Mouse (Mus musculus) kidney, embryonic 14.5 days (tissue): ENCODE data around the gene Gtf3c2. TPM values are rescaled to one million over a fixed set of nuclear protein-coding genes. Genes with fewer than 3 reads are reported as not detected.
A peak's percentile ranks its signal among the peaks of the same experiment; 100 is the strongest.

Experiments used
- ATAC-seq: fragments of 200-750 bp; cut with Nextera tagmentation; 2 replicates; pipeline ENCODE4 v1.8.0; 2017; ENCODE audit warnings: moderate number of reproducible peaks, mild to moderate bottlenecking, moderate TSS enrichment, moderate library complexity; ENCODE audit not compliant: low FRiP score, low TSS enrichment
- H3K27ac ChIP-seq: fragments of 300-500 bp; sonication (generic); 2 replicates; pipeline ENCODE4 v1.5.1; 2014; ENCODE audit warnings: low read depth, mild to moderate bottlenecking, low read length, moderate library complexity, mixed read lengths
- H3K27me3 ChIP-seq: fragments of 300-500 bp; sonication (generic); 2 replicates; pipeline ENCODE4 v1.6.1; 2014; ENCODE audit warnings: mild to moderate bottlenecking, low read length; ENCODE audit not compliant: control insufficient read depth, insufficient read depth
- H3K36me3 ChIP-seq: fragments of 300-500 bp; sonication (generic); 2 replicates; pipeline ENCODE4 v1.6.1; 2014; ENCODE audit warnings: low read length, mixed read lengths; ENCODE audit not compliant: control insufficient read depth, insufficient read depth
- H3K4me1 ChIP-seq: fragments of 300-500 bp; sonication (generic); 2 replicates; pipeline ENCODE4 v1.6.1; 2014; ENCODE audit warnings: low read length, mixed read lengths; ENCODE audit not compliant: control insufficient read depth, insufficient read depth
- H3K4me2 ChIP-seq: fragments of 300-500 bp; sonication (generic); replicated peaks from 2 replicates; pipeline ENCODE4 v1.6.1; 2014; ENCODE audit warnings: low read depth, mild to moderate bottlenecking, low read length
- H3K4me3 ChIP-seq: fragments of 300-500 bp; sonication (generic); 2 replicates; pipeline ENCODE4 v1.5.1; 2014; ENCODE audit warnings: mild to moderate bottlenecking, low read length
- H3K9ac ChIP-seq: fragments of 300-500 bp; sonication (generic); 2 replicates; pipeline ENCODE4 v1.6.1; 2014; ENCODE audit warnings: low read depth, mild to moderate bottlenecking, low read length, moderate library complexity
- H3K9me3 ChIP-seq: fragments of 300-500 bp; sonication (generic); 2 replicates; pipeline ENCODE4 v1.6.1; 2016; ENCODE audit warnings: low read length; ENCODE audit not compliant: control insufficient read depth
- WGBS: fragments of 180-500 bp; shearing (Covaris S2); extraction: QIAGEN DNeasy Blood & Tissue Kit; methylation state at CpG from one replicate; pipeline ENCODE4 v1.1.7; 2014; 5-methylcytosine and 5-hydroxymethylcytosine counted together
- polyA plus RNA-seq: library from polyadenylated mRNA; unstranded; fragments of >200 nt; fragmentation: Nextera tagmentation; extraction: Ambion mirVana; gene quantifications from 2 replicates; pipeline ENCODE4 v1.2.1, GENCODE M21; 2014

The Gtf3c2 gene
- polyA plus RNA-seq, 1 experiment from 2014 or later, result 85.6 TPM

DNA sequence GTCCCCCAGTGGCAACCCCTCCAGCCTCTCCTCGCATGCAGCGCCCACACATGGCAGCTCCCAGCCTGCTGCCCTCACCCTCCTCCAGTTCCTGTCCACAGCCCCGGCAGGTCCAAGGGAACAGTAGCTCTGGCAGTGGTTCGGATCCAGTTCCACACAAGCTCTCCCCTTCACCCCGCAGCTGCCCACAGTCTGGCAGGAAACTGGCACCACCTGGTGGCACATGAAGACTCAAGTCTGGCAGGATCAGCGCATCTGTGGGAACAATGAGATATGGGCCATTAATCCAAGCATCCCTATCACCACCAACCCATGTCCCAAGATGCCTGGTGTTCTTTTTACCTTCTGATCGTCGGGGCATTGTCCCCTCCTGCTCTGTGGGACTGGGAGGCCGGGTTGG is 19.9 kb upstream of the Gtf3c2 start:
- Histone ChIP-seq H3K36me3 (peaks cover 82% of the 10 kb centered on the region), H3K4me3 (peak overlapping the region; percentile 5; the same call in 1 of the 2 replicates), H3K9me3 (peaks cover 6% of the 10 kb centered on the region), H3K27ac (0 out of 2 replicates have a peak overlapping the region, but pooled peaks have one; percentile 3), H3K4me2 (no peak overlapping the region), H3K4me1 (peaks cover 7% of the 10 kb centered on the region; the same call in 1 of the 2 replicates), H3K9ac (no peak overlapping the region), H3K27me3 (no peaks in the 10 kb centered on the region)
- WGBS, result 81% methylated on average over 9 of the region's 9 CpGs
- ATAC-seq, result no peak

DNA sequence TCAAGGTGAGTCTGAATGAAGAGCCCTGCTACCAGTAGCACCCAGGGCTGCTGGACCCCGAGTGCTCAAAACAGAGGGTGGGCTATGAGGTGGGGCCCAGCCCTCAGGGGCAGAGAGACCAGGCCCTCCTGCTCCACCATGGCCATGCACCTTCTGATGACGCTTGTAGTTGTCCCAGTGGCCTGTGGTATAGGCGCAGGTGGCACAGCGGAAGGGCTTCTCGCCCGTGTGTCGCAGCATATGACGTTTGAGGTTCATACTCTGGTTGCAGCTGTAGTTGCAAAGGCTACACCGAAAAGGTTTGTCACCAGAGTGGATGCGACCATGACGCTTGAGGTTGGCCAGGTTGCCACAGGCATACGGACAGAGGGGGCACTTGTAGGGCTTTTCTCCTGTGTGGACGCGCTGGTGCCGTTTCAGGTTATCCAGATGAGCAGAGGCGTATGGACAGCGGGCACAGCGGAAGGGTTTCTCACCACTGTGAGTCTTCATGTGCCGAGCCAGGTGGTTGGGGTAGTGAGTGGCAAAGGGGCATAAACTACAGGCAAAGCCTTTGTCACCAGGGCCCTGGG is 19.5 kb upstream of the Gtf3c2 start:
- Histone ChIP-seq H3K4me2 (no peak overlapping the region), H3K27me3 (no peaks in the 10 kb centered on the region), H3K36me3 (peaks cover 82% of the 10 kb centered on the region), H3K4me3 (no peak overlapping the region), H3K27ac (no peak overlapping the region), H3K9me3 (peaks cover 6% of the 10 kb centered on the region), H3K4me1 (peaks cover 10% of the 10 kb centered on the region), H3K9ac (no peak overlapping the region)
- no peak for ATAC-seq
- WGBS, result 90% methylated on average over 19 of the region's 19 CpGs

DNA sequence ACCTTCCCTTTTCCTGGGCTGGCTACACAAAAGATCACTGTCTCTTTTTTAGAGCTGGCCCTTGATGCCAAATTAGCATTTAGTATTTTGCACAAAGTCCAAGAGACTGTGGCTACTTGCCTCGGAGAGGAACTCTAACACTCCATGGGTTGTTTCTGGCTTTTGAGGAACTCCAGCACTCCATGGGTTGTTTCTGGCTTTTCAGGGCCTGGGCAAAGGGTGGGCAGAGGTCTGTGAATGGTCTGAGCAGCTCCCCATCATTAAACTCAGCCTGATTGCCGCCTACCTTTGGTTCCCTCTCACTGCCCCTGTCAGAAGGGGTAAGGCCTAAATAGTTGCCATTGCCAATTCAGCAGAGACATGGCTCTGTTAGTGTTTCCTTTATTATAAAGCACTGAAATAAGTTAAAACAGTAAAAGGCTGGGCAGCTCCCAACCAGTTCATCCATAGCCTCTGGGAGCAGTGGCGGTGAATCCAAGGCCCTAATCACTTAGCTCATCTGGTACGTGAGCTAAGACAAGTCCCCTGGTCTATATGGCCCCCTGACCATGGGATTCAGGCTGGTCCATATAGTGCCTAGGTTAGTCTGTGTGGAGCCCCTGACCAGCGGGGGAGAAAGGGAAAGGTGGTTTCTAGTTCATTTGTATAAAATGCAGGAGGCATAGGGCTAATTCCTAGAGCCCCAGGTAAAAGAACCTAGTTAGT is 18.8 kb upstream of the Gtf3c2 start:
- Histone ChIP-seq H3K9ac (no peak overlapping the region), H3K36me3 (peaks cover 76% of the 10 kb centered on the region), H3K9me3 (peaks cover 6% of the 10 kb centered on the region), H3K4me3 (no peak overlapping the region), H3K4me1 (peaks cover 17% of the 10 kb centered on the region), H3K27ac (no peak overlapping the region), H3K27me3 (no peaks in the 10 kb centered on the region), H3K4me2 (no peak overlapping the region)
- no peak for ATAC-seq
- WGBS, result 87% methylated on average over 5 of the region's 5 CpGs

DNA sequence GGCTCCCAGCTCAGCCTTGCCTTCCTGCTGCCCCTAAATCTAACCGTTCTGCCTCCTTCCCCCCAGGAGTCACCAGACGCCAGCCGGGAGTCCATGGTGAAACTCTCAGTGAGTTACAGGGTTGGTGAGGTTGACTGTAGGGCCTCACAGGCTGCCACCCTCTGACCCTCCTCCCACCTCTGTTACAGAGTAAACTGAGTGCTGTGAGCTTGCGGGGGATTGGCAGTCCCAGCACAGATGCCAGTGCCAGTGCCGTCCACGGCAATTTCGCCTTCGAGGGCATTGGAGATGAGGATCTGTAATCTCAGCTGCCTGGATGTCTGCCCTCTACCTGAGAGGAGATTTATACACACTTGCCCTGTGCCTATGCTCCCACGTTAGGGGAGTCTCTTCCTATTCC is 18.2 kb upstream of the Gtf3c2 start:
- 79% methylated on average over 9 of the region's 9 CpGs for whole genome bisulfite sequencing
- H3K9me3 ChIP-seq, result peaks cover 6% of the 10 kb centered on the region
- peaks cover 17% of the 10 kb centered on the region for H3K4me1 ChIP-seq
- H3K27ac ChIP-seq, result no peak overlapping the region
- H3K36me3 ChIP-seq, result peaks cover 71% of the 10 kb centered on the region
- no peaks in the 10 kb centered on the region for H3K27me3 ChIP-seq
- H3K9ac ChIP-seq, result no peak overlapping the region
- H3K4me2 ChIP-seq, result no peak overlapping the region
- no peak for ATAC-seq
- H3K4me3 ChIP-seq, result no peak overlapping the region

DNA sequence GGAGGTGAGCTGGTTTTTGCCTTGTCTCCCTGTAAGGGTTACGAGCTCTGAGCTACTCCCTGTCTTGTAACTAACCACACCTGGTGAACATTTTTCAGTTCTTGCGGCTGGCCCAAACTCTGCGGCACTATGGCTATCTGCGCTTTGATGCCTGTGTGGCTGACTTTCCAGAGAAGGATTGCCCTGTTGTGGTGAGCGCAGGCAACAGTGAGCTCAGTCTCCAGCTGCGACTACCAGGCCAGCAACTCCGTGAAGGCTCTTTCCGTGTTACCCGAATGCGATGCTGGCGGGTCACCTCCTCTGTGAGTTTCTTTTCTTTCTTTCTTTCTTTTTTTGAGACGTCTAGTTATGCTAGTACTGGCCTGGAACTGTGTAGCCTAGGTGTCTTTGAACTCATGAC is 17.1 kb upstream of the Gtf3c2 start:
- Histone ChIP-seq H3K4me3 (no peak overlapping the region), H3K27ac (no peak overlapping the region), H3K4me2 (no peak overlapping the region), H3K27me3 (no peaks in the 10 kb centered on the region), H3K9me3 (peaks cover 6% of the 10 kb centered on the region), H3K36me3 (peaks cover 63% of the 10 kb centered on the region), H3K9ac (no peak overlapping the region), H3K4me1 (peaks cover 18% of the 10 kb centered on the region)
- WGBS, result 96% methylated on average over 12 of the region's 12 CpGs
- no peak for ATAC-seq

DNA sequence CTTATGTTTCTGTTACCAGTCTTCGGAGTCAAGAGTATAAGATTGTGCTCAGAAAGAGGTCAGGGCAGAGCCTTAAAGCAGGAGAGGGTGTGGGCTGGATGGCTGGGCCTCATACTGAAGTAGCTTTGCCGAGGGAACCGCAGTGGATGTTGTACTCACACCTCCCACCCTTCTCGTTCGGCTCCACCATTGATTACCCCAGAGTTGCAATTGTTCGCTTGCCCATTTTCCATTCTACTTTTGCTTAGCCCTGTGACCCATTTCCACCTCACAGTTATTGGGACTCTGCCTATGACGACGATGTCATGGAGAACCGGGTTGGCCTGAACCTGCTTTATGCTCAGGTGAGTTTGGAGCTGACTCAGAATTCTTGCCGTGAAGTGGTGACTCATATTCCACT is 16.3 kb upstream of the Gtf3c2 start:
- Histone ChIP-seq H3K9me3 (peaks cover 6% of the 10 kb centered on the region), H3K27me3 (no peaks in the 10 kb centered on the region), H3K4me1 (peaks cover 21% of the 10 kb centered on the region), H3K4me3 (no peak overlapping the region), H3K9ac (no peak overlapping the region), H3K4me2 (no peak overlapping the region), H3K36me3 (peaks cover 63% of the 10 kb centered on the region), H3K27ac (no peak overlapping the region)
- 92% methylated on average over 10 of the region's 10 CpGs for WGBS
- no peak for ATAC-seq

DNA sequence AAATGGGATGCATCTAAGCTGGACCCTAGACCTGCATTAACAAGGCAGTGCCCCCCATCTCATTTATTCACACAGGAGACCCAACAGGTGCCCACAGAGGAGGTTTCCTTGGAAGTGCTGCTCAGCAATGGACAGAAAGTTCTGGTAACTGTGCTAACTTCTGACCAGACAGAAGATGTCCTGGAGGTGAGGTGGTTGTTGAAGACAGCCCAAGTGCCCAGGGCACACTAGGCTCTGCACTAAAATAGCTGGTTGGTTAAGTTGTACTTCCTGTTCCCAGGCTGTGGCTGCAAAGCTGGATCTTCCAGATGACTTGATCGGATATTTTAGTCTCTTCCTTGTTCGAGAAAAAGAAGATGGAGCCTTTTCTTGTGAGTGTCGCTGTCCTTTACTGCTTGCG is 15.7 kb upstream of the Gtf3c2 start:
- Histone ChIP-seq H3K27ac (no peak overlapping the region), H3K9ac (no peak overlapping the region), H3K9me3 (peaks cover 6% of the 10 kb centered on the region), H3K4me2 (no peak overlapping the region), H3K4me1 (peaks cover 19% of the 10 kb centered on the region), H3K36me3 (peaks cover 68% of the 10 kb centered on the region), H3K4me3 (no peak overlapping the region), H3K27me3 (no peaks in the 10 kb centered on the region)
- 96% methylated on average over 4 of the region's 4 CpGs for WGBS
- no peak for ATAC-seq

DNA sequence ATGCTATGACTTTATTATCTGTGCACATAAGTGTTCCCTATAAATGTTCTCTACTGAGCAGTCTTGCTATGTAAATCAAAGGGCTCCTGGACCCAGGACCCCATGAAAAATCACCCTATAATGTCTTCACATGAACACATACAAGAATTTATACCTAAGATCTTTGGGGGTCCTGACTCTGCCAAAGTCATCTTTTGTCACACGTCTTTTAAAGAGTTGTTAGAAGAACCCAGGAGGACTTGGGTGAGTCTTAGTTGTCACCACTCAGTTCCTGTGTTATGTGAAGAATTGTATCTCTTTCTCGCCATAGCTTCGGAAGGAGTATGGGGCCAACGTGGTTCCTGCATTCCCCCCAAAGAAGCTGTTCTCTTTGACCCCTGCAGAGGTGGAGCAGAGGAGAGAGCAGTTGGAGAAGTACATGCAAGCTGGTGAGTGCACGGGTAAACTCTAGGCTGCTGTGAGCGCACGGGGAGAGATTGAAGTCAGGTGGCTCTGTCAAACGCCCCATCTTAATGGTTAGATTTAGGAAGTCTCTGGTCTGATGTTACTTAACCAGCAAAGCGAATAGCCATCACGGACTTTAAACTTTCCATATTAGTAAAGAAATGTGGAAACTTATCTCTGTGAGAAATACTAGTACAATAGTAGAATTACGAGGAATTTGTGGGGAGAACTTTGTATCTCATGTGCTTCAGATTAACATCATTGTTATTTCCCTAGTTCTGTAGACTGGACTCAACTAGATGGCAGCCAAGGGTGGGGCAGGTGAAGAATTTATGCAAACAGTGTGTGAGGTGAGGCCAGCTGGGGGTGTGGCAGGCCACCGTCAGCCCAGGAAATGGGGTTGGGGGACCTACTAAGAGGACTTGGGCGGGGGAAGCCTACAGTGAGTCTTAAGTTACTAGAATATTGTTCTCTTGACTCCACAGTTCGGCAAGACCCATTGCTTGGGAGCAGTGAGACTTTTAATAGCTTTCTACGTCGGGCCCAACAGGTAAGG is 14.8 kb upstream of the Gtf3c2 start:
- WGBS, result 92% methylated on average over 16 of the region's 16 CpGs
- ATAC-seq, result no peak
- Histone ChIP-seq H3K9ac (no peak overlapping the region; the same call in 1 of the 2 replicates), H3K9me3 (no peaks in the 10 kb centered on the region), H3K27me3 (no peaks in the 10 kb centered on the region), H3K27ac (no peak overlapping the region), H3K4me1 (peaks cover 14% of the 10 kb centered on the region), H3K4me2 (peak overlapping the region; percentile 90), H3K4me3 (peak overlapping the region; percentile 72), H3K36me3 (peaks cover 68% of the 10 kb centered on the region)
